Mouse (Mus musculus) ES-E14 (cell line): ENCODE measurements around the gene Bcl9. TPM values are rescaled to one million over a fixed set of nuclear protein-coding genes. Genes with fewer than 3 reads are reported as not detected.

Experiments
- DNase-seq: peaks from one replicate; pipeline ENCODE4 v3.0.0-alpha.2; 2013; ENCODE audit warnings: low read depth, low spot score
- H3K27ac ChIP-seq: 2 replicates; pipeline ENCODE4 v1.5.1; 2012; ENCODE audit warnings: low read depth, mild to moderate bottlenecking, low read length, moderate library complexity, mixed read lengths; ENCODE audit not compliant: poor library complexity, insufficient read depth, severe bottlenecking
- H3K36me3 ChIP-seq: 2 replicates; pipeline ENCODE4 v1.6.1; 2012; ENCODE audit warnings: mild to moderate bottlenecking, low read length, moderate library complexity, mixed read lengths; ENCODE audit not compliant: control insufficient read depth, poor library complexity, insufficient read depth, severe bottlenecking
- H3K4me1 ChIP-seq, 2 experiments: fragments of 150-350 bp in 1 of 2; sonication (generic) in 1 of 2; 2 replicates each; pipeline ENCODE4 v1.6.1; 2012; ENCODE audit warnings: low read length in 2 of 2, mild to moderate bottlenecking in 1 of 2, mixed read lengths in 1 of 2; ENCODE audit not compliant: control insufficient read depth in 2 of 2, insufficient read depth in 2 of 2, poor library complexity in 1 of 2
- H3K4me3 ChIP-seq, 2 experiments: fragments of 150-350 bp in 1 of 2; sonication (generic) in 1 of 2; 2 replicates each; pipeline ENCODE4 v1.5.1; 2012; ENCODE audit warnings: low read length in 2 of 2, low read depth in 1 of 2, mild to moderate bottlenecking in 1 of 2, mixed read lengths in 1 of 2; ENCODE audit not compliant: insufficient read depth in 1 of 2, poor library complexity in 1 of 2, severe bottlenecking in 1 of 2
- H3K9ac ChIP-seq: 2 replicates; pipeline ENCODE4 v1.6.1; 2012; ENCODE audit warnings: low read depth, mild to moderate bottlenecking, low read length, mixed read lengths; ENCODE audit not compliant: poor library complexity, insufficient read depth, severe bottlenecking
- H3K9me3 ChIP-seq: fragments of 150-350 bp; sonication (generic); 2 replicates; pipeline ENCODE4 v1.6.1; 2012; ENCODE audit warnings: low read depth, mild to moderate bottlenecking, low read length; ENCODE audit not compliant: control insufficient read depth, insufficient read depth
- CHD2 ChIP-seq: IDR thresholded peaks from 2 replicates; pipeline ENCODE4 v1.6.1; 2014; ENCODE audit warnings: mild to moderate bottlenecking, low read depth, low read length, inconsistent platforms
- HCFC1 ChIP-seq: IDR thresholded peaks from 2 replicates; pipeline ENCODE4 v1.6.1; 2012; ENCODE audit warnings: low read length, inconsistent platforms, borderline replicate concordance; ENCODE audit not compliant: insufficient read depth
- MAFK ChIP-seq: IDR thresholded peaks from 2 replicates; pipeline ENCODE4 v1.6.1; 2014; ENCODE audit warnings: mild to moderate bottlenecking, low read depth, low read length, inconsistent platforms; ENCODE audit not compliant: insufficient read depth
- ZC3H11A ChIP-seq: IDR thresholded peaks from 2 replicates; pipeline ENCODE4 v1.6.1; 2012; ENCODE audit warnings: low read depth, mild to moderate bottlenecking, inconsistent platforms, low read length, borderline replicate concordance
- ZNF384 ChIP-seq: IDR thresholded peaks from 2 replicates; pipeline ENCODE4 v1.6.1; 2012; ENCODE audit warnings: low read depth, low read length, inconsistent platforms
- in situ Hi-C, 2 experiments: fragments of 600-800 bp; cut with MboI; formaldehyde crosslinking; loops; one replicate each; pipeline ENCODE4 v1.15.1; 2025; ENCODE audit warnings: low sequenced_read_pairs in 2 of 2, inconsistent platforms in 1 of 2; ENCODE audit not compliant: unreplicated experiment in 2 of 2
- total RNA-seq: library from RNA; depleted of rRNA; stranded (reverse); fragments of 300-350 nt; gene quantifications from 2 replicates; pipeline ENCODE4 v1.2.3, GENCODE M21; 2012

Bcl9 gene
- total RNA-seq, 1 experiment: 8.1 TPM

DNA sequence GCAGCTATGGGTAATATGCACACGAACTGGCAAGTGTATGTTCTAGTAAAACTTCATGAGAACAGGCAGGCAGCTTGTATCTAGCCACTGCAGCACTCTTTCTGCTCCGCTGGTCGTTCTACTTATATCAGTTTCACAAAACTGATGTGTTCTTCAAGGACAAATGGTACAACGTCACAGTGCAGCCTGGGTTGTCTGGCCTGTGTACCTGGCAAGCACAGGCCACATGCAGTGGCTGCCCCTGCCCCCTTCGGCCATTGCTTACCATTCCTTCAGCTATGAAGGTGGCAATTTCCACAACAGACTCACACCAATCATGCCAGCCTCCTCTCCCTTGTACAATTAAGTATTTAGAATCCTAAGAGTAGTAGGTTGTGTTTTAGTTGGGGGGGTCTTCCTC lies 125.1 kb downstream of the Bcl9 start:
- Histone ChIP-seq H3K9me3 (no peaks in the 10 kb centered on the region), H3K36me3 (peaks cover 29% of the 10 kb centered on the region), H3K4me1 (peaks cover 2 to 5% of the 10 kb centered on the region in 2 experiments; a peak in 2 of 4 replicates), H3K4me3 (no peak overlapping the region), H3K27ac (no peak overlapping the region), H3K9ac (no peak overlapping the region)
- DNase-seq: no peak
- in situ Hi-C loops: no loop called here
- TF ChIP-seq ZNF384 (no peak), CHD2 (no peak), ZC3H11A (no peak), MAFK (no peak), HCFC1 (no peak)

DNA sequence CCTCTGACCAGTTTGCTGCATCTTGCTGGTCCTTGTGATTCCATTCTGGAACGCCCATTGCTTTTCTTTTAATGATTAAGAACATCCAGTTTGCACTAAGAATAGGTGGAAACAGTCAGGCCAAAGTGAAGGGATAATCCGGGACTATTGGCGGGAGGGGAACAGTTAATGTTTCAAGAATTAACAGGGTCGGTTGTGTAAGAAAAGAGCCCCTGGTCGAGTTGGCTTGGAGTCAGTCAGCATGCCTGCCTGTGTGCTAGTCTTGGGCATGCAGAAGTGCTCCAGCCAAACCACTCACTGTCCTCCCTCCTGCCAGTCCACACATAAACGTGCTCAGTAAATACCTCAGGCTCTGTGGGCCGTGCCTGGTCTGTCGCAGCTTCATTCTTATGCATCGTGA lies 125.5 kb downstream of the Bcl9 start:
- H3K27ac ChIP-seq: no peak overlapping the region
- in situ Hi-C loops: no loop called here
- H3K9ac ChIP-seq: no peak overlapping the region
- H3K36me3 ChIP-seq: peaks cover 33% of the 10 kb centered on the region
- peaks cover 2 to 7% of the 10 kb centered on the region in 2 experiments; a peak in 3 of 4 replicates for H3K4me1 ChIP-seq
- no peak overlapping the region for H3K4me3 ChIP-seq
- TF ChIP-seq ZNF384 (no peak), HCFC1 (no peak), MAFK (no peak), CHD2 (no peak), ZC3H11A (no peak)
- DNase-seq: no peak
- H3K9me3 ChIP-seq: no peaks in the 10 kb centered on the region

DNA sequence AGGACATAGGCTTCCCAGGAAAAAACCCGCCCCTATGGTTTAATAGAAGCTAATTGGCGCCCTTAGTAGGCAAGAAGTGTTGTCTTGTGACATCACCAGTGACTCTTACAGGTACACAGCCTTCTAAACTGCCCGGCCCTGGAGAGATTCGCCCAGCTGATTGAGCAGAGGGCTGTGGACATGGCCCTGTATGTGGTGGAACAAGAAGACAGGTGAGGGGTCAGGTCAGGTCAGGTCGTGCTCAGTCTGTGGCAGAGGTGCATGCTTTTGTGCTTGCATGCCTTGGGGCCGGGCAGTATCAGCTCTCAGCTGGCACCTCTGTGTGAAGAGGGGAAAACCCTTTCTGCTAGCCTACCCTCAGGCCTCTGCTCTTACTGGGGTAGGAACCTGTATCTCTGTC lies 126.2 kb downstream of the Bcl9 start:
- peaks cover 39% of the 10 kb centered on the region for H3K36me3 ChIP-seq
- in situ Hi-C loops: no loop called here
- no peaks in the 10 kb centered on the region for H3K9me3 ChIP-seq
- DNase-seq: no peak
- no peak overlapping the region for H3K9ac ChIP-seq
- no peak for TF ChIP-seq MAFK
- TF ChIP-seq CHD2: no peak
- TF ChIP-seq ZNF384: no peak
- no peak for TF ChIP-seq HCFC1
- TF ChIP-seq ZC3H11A: no peak
- no peak overlapping the region for H3K27ac ChIP-seq
- no peak overlapping the region for H3K4me3 ChIP-seq
- H3K4me1 ChIP-seq: peaks cover 2 to 7% of the 10 kb centered on the region in 2 experiments; a peak in 3 of 4 replicates

DNA sequence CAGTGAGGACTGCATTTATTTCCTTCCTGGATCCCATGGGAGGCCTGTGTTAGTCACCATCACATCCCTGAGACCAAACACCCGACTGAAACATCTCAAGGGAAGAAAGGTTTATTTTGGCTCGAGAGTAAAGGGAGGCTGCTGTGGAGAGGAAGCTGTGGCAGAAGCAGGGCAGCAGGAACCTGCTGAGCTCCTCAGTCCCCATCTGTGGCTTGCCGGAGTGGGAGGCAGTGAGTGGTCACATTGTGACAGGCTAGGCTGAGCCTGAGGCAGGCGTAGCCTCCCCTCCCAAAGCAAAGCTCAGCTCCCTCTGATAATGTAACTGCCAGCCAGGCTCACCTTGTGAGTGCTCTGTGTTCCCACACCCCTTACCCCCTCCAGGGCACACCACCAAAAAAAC lies 130.6 kb downstream of the Bcl9 start:
- H3K36me3 ChIP-seq: peaks cover 40% of the 10 kb centered on the region

DNA sequence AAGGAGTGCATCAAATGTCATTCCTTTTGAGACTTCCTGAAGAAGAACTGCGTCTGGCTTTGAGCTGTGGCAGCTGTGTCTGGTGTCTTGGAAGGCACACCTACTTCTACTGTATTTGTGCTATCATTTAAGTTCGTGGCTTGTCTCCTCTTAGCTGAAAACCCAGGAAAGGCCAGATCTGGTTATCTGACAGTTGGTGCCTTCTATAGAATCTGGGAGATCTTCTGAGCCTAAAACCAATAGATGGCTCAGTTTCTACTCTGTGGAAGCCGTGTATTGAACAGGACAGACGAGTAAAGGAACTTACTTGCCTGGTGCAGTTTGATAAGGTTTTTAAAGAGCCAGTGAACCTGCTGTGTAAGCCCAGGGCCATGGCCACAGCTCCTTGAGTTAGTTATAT lies 133.2 kb downstream of the Bcl9 start:
- no peak for DNase-seq
- TF ChIP-seq ZC3H11A (no peak), CHD2 (no peak), HCFC1 (no peak), ZNF384 (no peak), MAFK (no peak)
- no peaks in the 10 kb centered on the region for H3K9me3 ChIP-seq
- no peak overlapping the region for H3K27ac ChIP-seq
- in situ Hi-C loops: no loop called here
- H3K4me3 ChIP-seq: no peak overlapping the region
- peaks cover 4 to 10% of the 10 kb centered on the region in 2 experiments for H3K4me1 ChIP-seq
- peaks cover 34% of the 10 kb centered on the region for H3K36me3 ChIP-seq
- no peak overlapping the region for H3K9ac ChIP-seq

More for the DNA sequence above, 130.6 kb downstream of the Bcl9 start:
- no peak overlapping the region for H3K27ac ChIP-seq
- TF ChIP-seq MAFK (no peak), HCFC1 (no peak), ZNF384 (no peak), CHD2 (no peak), ZC3H11A (no peak)
- H3K4me3 ChIP-seq: no peak overlapping the region
- in situ Hi-C loops: no loop called here
- peaks cover 2 to 13% of the 10 kb centered on the region in 2 experiments for H3K4me1 ChIP-seq
- H3K9ac ChIP-seq: no peak overlapping the region
- DNase-seq: no peak
- H3K9me3 ChIP-seq: no peaks in the 10 kb centered on the region
